Mouse (Mus musculus) heart, postnatal 0 days (tissue): ENCODE measurements around the gene Aebp1. TPM values are rescaled to one million over a fixed set of nuclear protein-coding genes. Genes with fewer than 3 reads are reported as not detected.
"Not testable (repeated sequence)": the region's sequence is repeated elsewhere in the genome, so short reads cannot be mapped to it uniquely, and the experiment has no call there.

Source experiments
- ATAC-seq: fragments of 200-750 bp; cut with Nextera tagmentation; 2 replicates; pipeline ENCODE4 v1.8.0; 2017; ENCODE audit warnings: low read depth, moderate number of reproducible peaks, moderate library complexity; ENCODE audit not compliant: insufficient read depth
- DNase-seq: peaks from one replicate; pipeline ENCODE4 v3.0.0-alpha.2; 2016; ENCODE audit warnings: low spot score
- H3K27ac ChIP-seq: fragments of 300-500 bp; sonication (generic); 2 replicates; pipeline ENCODE4 v1.5.1; 2014; ENCODE audit warnings: low read depth, mild to moderate bottlenecking
- H3K27me3 ChIP-seq: fragments of 300-500 bp; sonication (generic); 2 replicates; pipeline ENCODE4 v1.6.1; 2014; ENCODE audit warnings: low read length, mixed read lengths; ENCODE audit not compliant: control insufficient read depth, insufficient read depth
- H3K36me3 ChIP-seq: fragments of 300-500 bp; sonication (generic); replicated peaks from 2 replicates; pipeline ENCODE4 v1.6.1; 2014; ENCODE audit warnings: low read length, mixed read lengths; ENCODE audit not compliant: control insufficient read depth, insufficient read depth
- H3K4me1 ChIP-seq: fragments of 300-500 bp; sonication (generic); 2 replicates; pipeline ENCODE4 v1.6.1; 2014; ENCODE audit warnings: antibody characterized with exemption; ENCODE audit not compliant: control insufficient read depth, insufficient read depth
- H3K4me2 ChIP-seq: fragments of 300-500 bp; sonication (generic); 2 replicates; pipeline ENCODE4 v1.6.1; 2014; ENCODE audit warnings: low read depth, mild to moderate bottlenecking, low read length, moderate library complexity
- H3K4me3 ChIP-seq: fragments of 300-500 bp; sonication (generic); 2 replicates; pipeline ENCODE4 v1.5.1; 2014; ENCODE audit warnings: low read depth, low read length
- H3K9ac ChIP-seq: fragments of 300-500 bp; sonication (generic); replicated peaks from 2 replicates; pipeline ENCODE4 v1.6.1; 2014; ENCODE audit warnings: low read depth, low read length, mixed read lengths
- H3K9me3 ChIP-seq: fragments of 300-500 bp; sonication (generic); replicated peaks from 2 replicates; pipeline ENCODE4 v1.6.1; 2016; ENCODE audit warnings: low read length; ENCODE audit not compliant: control insufficient read depth
- CTCF ChIP-seq: IDR thresholded peaks from 2 replicates; pipeline ENCODE4 v1.5.1; 2016; ENCODE audit warnings: antibody characterized with exemption, control low read depth, low read depth
- EP300 ChIP-seq: IDR thresholded peaks from 2 replicates; pipeline ENCODE4 v1.6.1; 2016; ENCODE audit warnings: antibody characterized with exemption, low read depth
- WGBS: fragments of 180-500 bp; shearing (Covaris S2); extraction: QIAGEN DNeasy Blood & Tissue Kit; methylation state at CpG from one replicate; pipeline ENCODE4 v1.1.7; 2014; 5-methylcytosine and 5-hydroxymethylcytosine counted together
- polyA plus RNA-seq: library from polyadenylated mRNA; unstranded; fragments of >200 nt; fragmentation: Nextera tagmentation; extraction: Ambion mirVana; gene quantifications from 2 replicates; pipeline ENCODE4 v1.2.1, GENCODE M21; 2015
- total RNA-seq: library from RNA; depleted of rRNA; stranded (reverse); fragments of >200 nt; gene quantifications from 2 replicates; pipeline ENCODE4 v1.2.3, GENCODE M21; 2014; ENCODE audit warnings: low replicate concordance

Gene Aebp1
- total and polyA plus RNA-seq, 2 experiments from 2014 or later = 14.2 to 17.5 TPM

DNA sequence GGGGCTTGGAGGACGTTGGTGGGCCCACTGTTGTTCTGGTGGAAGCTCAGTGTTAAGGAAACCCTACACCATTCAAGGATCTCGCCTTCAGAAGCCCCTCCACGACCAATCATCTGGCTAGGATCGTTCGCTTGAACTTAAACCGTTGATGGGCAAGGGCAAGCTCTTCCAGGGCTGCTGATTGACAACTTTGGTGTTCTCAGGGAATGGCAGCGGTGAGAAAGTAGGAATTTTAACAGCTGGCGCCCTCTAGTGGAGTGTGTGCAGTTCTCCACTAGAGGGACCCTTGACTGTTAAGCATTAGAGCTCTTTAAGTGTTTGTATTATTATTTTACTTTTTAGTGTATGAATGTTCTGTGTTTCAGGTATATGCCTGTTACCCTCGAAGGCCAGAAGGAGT, 24.4 kb downstream of the Aebp1 start:
- peaks cover 21% of the 10 kb centered on the region for H3K4me1 ChIP-seq
- no peaks in the 10 kb centered on the region for H3K9me3 ChIP-seq
- DNase-seq (peak; percentile 69), ATAC-seq (peak; percentile 53; the same call in 1 of the 2 replicates)
- no peaks in the 10 kb centered on the region for H3K36me3 ChIP-seq
- H3K4me2 ChIP-seq = no peak overlapping the region
- no peak for TF ChIP-seq EP300
- peak; percentile 91 for TF ChIP-seq CTCF
- H3K27me3 ChIP-seq = no peaks in the 10 kb centered on the region
- H3K9ac ChIP-seq = no peak overlapping the region
- WGBS = 14% methylated on average over 9 of the region's 9 CpGs
- H3K4me3 ChIP-seq = no peak overlapping the region
- no peak overlapping the region for H3K27ac ChIP-seq

- Histone ChIP-seq H3K27ac (no peak overlapping the region), H3K9ac (no peak overlapping the region), H3K36me3 (no peaks in the 10 kb centered on the region), H3K27me3 (no peaks in the 10 kb centered on the region), H3K4me2 (no peak overlapping the region), H3K4me1 (peaks cover 27% of the 10 kb centered on the region), H3K9me3 (no peaks in the 10 kb centered on the region), H3K4me3 (no peak overlapping the region)
- TF ChIP-seq EP300 = no peak
- TF ChIP-seq CTCF = no peak
- WGBS = 44% methylated on average over 5 of the region's 5 CpGs
- ATAC-seq (no peak), DNase-seq (no peak)
These were observed 25.5 kb downstream of the Aebp1 start for GRCm38 (mm10) chr11:5887250-5887649.

DNA sequence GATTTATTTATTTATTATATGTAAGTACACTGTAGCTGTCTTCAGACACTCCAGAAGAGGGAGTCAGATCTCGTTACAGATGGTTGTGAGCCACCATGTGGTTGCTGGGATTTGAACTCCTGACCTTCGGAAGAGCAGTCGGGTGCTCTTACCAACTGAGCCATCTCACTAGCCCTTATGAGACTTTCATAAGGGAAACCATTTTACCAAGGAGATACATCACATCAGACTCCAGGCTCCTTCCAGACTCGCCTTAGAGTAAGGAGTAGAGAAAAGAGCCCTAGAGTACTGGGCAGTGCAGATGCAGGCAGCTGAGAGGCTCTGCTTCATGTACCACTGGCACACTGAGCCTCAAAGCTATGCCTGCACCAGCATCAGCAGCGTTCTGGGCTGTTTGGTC, 26.8 kb downstream of the Aebp1 start:
- H3K9ac ChIP-seq, H3K4me2 ChIP-seq: not testable (repeated sequence)
- H3K27ac ChIP-seq = peak overlapping the region; percentile 3; the same call in 1 of the 2 replicates

DNA sequence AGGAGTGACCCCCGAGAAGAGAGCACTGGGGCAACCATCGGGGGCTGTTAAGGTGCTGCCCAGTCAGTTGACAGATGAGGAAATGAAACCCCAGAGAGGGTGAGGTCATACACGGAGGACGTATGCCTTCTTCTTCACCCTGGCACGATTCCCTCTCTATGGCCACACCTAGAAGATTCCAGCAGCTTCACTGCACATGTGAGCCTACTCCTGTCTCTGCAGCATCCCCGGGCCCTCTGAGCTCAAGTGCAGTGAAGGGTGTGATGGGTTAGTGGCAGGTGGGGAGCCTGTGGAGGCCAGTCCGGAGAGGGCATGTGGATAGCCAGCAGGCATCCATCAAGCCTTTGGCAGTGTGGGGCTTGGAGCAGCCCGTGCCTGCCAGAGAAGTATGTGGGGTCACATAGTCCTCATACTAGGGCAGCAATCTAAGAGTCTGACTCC, 30.4 kb downstream of the Aebp1 start:
- Histone ChIP-seq H3K4me1 (peaks cover 42% of the 10 kb centered on the region), H3K36me3 (no peaks in the 10 kb centered on the region), H3K27ac (peak overlapping the region; percentile 36), H3K4me2 (no peak overlapping the region), H3K9me3 (no peaks in the 10 kb centered on the region), H3K27me3 (no peaks in the 10 kb centered on the region), H3K9ac (no peak overlapping the region), H3K4me3 (no peak overlapping the region)
- 11% methylated on average over 8 of the region's 8 CpGs for WGBS
- no peak for TF ChIP-seq CTCF
- DNase-seq = peak; percentile 42
- ATAC-seq = peak; percentile 37

More for the DNA sequence above, 26.8 kb downstream of the Aebp1 start:
- WGBS = 49% methylated on average over 5 of the region's 5 CpGs
- H3K4me1 ChIP-seq = peaks cover 40% of the 10 kb centered on the region
- H3K27me3 ChIP-seq, ATAC-seq, H3K9me3 ChIP-seq, DNase-seq, H3K36me3 ChIP-seq, H3K4me3 ChIP-seq: not testable (repeated sequence)

- ATAC-seq (no peak), DNase-seq (no peak)
- TF ChIP-seq CTCF = no peak
- TF ChIP-seq EP300 = no peak
- H3K4me2 ChIP-seq = no peak overlapping the region
- H3K27me3 ChIP-seq = no peaks in the 10 kb centered on the region
- H3K4me3 ChIP-seq = no peak overlapping the region
- no peaks in the 10 kb centered on the region for H3K9me3 ChIP-seq
- H3K27ac ChIP-seq = peak overlapping the region; percentile 37
- 14% methylated on average over 4 of the region's 4 CpGs for WGBS
- no peak overlapping the region for H3K9ac ChIP-seq
- H3K36me3 ChIP-seq = no peaks in the 10 kb centered on the region
- peaks cover 46% of the 10 kb centered on the region for H3K4me1 ChIP-seq
These were observed 31.1 kb downstream of the Aebp1 start for GRCm38 (mm10) chr11:5892810-5893368.

GRCm38 (mm10) chr11:5893807-5894206, 32.1 kb downstream of the Aebp1 start:
- peaks cover 49% of the 10 kb centered on the region for H3K4me1 ChIP-seq
- WGBS = 63% methylated on average over 6 of the region's 6 CpGs

More at GRCm38 (mm10) chr11:5893807-5894206, 32.1 kb downstream of the Aebp1 start:
- Histone ChIP-seq H3K9me3 (no peaks in the 10 kb centered on the region), H3K27ac (peak overlapping the region; percentile 37; the same call in 1 of the 2 replicates), H3K27me3 (no peaks in the 10 kb centered on the region), H3K4me3 (no peak overlapping the region), H3K9ac (no peak overlapping the region), H3K36me3 (no peaks in the 10 kb centered on the region), H3K4me2 (no peak overlapping the region)
- ATAC-seq (no peak), DNase-seq (no peak)
- TF ChIP-seq CTCF (no peak), EP300 (no peak)
